Mouse (Mus musculus): Measurements from ENCODE around the gene Pak1. TPM values are rescaled to one million over a fixed set of nuclear protein-coding genes. Genes with fewer than 3 reads are reported as not detected.

Gene Pak1
- polyA plus RNA-seq (2014; fragmentation: Illumina TruSeq; extraction: RNeasy Lipid Tissue Mini Kit (QIAGEN cat#74804); ENCODE audit: insufficient read depth, low read depth, low replicate concordance) = 9.6 TPM

DNA sequence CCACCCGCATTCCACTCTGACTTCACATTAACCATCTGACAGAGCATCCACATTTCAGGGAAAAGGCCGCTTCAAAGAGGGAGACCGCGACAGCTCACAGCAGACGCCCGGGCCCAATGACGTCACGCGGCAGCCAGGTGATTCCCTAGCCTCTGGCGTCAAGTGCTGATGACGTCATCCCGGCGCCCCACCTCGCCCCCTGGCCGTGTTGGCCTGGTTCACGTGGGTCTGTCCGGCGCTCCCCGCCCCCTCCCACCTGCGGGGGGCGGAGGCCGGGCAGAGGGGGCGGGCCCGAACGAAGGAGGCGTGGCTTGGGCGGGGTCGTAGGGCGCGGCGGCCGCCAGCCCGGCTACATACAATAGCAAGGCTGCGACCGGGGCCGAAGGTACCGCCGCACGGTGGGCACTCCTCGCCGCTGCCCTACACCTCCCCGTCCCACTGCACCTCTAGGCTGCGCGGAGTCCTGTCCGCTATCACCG lies at the start of gene Pak1:
Gene Pak1 (plus strand): TSS at position 352 of the 479 bp plus-strand sequence.

DNA sequence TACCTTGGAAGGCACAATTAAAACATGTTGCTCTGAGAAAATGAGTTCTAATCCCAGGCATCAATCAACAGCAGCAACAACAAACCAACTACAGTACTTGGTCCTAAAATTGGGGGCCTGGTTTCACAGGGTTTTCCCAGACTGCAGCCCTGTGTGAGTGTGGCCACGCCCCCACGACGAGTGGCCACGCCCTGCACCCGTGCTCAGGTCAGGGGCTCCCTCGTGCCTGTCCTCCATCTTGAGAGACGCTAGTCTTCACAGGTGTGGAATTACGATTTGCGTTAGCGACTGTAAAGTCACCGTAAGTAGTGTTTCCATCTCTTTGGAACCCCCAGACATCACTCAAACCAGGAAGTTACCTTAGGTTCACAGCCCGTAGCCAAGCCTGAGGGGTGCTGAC lies 131.4 kb downstream of the Pak1 start, which contains the start of gene Gdpd4:
Gene Gdpd4 (plus strand): TSS at position 214 of the 400 bp plus-strand sequence.

Other genes with a start within 250 kb of the Pak1 start
- 53.2 TPM for gene Aamdc, start 209.0 kb upstream of the Pak1 start, polyA plus RNA-seq (2014; fragmentation: Illumina TruSeq; extraction: RNeasy Lipid Tissue Mini Kit (QIAGEN cat#74804); ENCODE audit: insufficient read depth, low read depth, low replicate concordance)
- 7.0 TPM for gene Rsf1, start 208.7 kb upstream of the Pak1 start, polyA plus RNA-seq (2014; fragmentation: Illumina TruSeq; extraction: RNeasy Lipid Tissue Mini Kit (QIAGEN cat#74804); ENCODE audit: insufficient read depth, low read depth, low replicate concordance)
- 49.5 TPM for gene Clns1a, start 91.9 kb upstream of the Pak1 start, polyA plus RNA-seq (2014; fragmentation: Illumina TruSeq; extraction: RNeasy Lipid Tissue Mini Kit (QIAGEN cat#74804); ENCODE audit: insufficient read depth, low read depth, low replicate concordance)
- gene Aqp11, start 50.3 kb upstream of the Pak1 start, polyA plus RNA-seq (2014; fragmentation: Illumina TruSeq; extraction: RNeasy Lipid Tissue Mini Kit (QIAGEN cat#74804); ENCODE audit: insufficient read depth, low read depth, low replicate concordance) = 2.1 TPM
- gene Gdpd4, start 131.4 kb downstream of the Pak1 start, polyA plus RNA-seq (2014; fragmentation: Illumina TruSeq; extraction: RNeasy Lipid Tissue Mini Kit (QIAGEN cat#74804); ENCODE audit: insufficient read depth, low read depth, low replicate concordance) = not detected